Mouse (Mus musculus) cerebellum, adult 11-12 months (tissue): ENCODE results near the gene Efr3b.
A peak's percentile ranks its signal among the peaks of the same experiment; 100 is the strongest.

ENCODE experiments used
- DNase-seq: peaks from one replicate; pipeline ENCODE4 v3.0.0; 2022

The Efr3b gene

GRCm38 (mm10) chr12:4029064-4029463 lies 9.7 kb downstream of the Efr3b start:
- DNase-seq: no peak

DNA sequence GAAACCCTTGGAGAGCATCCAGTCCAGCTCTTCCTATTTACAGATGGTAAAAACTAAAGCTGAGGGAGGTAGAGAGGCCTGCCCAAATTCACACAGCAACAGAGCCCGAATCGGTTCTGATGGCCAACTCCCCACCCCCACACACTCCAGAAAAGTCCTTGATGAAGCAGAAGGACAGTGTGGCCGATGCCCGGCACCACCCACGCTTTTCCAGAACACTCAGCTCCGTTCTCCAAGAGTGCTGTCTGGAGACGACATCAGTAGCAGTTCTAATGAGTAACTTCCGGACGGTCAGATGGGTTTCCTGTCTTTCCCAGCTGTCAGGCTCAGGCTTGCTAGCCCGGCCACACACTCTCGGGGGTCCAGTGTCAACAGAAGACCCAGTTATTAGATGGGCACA lies 10.2 kb downstream of the Efr3b start:
- DNase-seq: peak; percentile 61

DNA sequence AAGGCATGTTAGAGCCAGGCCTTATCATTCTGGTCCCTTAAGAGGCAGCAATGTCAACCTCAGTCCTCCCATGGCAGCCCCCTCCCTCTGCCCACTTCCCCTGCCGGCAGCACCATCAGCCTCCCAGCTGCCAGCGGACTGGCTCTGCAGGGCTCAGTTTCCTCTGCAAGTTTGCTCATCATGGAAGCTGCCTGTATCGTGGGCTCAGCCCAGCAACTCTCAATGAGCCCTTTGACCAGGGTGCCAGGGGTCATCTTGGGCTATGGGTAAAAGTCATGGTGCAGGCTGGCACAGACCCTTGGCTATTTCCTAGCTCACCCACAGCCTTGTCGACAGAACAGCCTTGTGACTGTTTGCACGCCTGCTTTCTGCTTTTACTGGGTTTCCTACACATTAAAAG lies 14.4 kb downstream of the Efr3b start:
- DNase-seq: peak; percentile 17

- peak; percentile 14 for DNase-seq
Measured at GRCm38 (mm10) chr12:4023501-4023900, 15.2 kb downstream of the Efr3b start.

DNA sequence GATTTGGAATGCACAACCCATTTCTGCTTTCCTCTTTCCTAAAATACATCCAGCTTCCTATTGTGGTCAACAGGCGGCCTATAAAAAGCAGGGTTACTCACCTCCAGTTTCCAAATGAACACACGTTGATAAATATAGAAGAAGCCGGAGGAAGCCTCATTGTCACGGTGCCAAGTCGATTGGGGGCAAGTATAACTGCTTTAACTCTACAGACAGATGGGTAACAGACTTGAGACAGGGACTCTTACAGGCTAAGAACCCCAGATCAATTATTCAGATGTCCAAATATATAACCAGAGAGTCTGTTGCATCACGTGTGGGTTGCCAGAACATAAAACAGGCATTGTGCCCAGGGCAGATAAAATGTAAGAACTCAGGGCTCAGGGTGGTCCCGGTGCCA lies 15.9 kb downstream of the Efr3b start:
- peak; percentile 53 for DNase-seq

- DNase-seq: no peak
Measured at GRCm38 (mm10) chr12:4020505-4020904, 18.2 kb downstream of the Efr3b start.

DNA sequence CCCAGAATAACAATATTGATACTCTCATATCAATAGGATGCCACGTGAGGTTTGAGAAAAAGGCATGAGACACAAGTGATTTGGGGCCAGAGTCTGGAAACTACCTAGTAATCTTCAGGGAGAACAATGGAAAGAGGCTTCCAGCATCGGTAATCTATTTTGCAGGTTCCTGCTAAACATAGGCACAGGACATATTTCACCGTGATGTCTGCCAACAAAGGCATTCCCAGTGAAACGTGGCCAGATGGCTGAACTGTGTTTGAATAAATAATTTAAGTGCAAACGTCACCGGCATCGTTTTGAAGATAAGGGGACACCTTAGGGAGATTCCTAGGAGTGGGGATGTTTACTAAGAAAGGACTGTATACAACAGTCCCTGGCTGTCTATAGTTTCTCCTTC lies 22.4 kb downstream of the Efr3b start:
- no peak for DNase-seq

GRCm38 (mm10) chr12:4015741-4016140 lies 23.0 kb downstream of the Efr3b start:
- DNase-seq: no peak

DNA sequence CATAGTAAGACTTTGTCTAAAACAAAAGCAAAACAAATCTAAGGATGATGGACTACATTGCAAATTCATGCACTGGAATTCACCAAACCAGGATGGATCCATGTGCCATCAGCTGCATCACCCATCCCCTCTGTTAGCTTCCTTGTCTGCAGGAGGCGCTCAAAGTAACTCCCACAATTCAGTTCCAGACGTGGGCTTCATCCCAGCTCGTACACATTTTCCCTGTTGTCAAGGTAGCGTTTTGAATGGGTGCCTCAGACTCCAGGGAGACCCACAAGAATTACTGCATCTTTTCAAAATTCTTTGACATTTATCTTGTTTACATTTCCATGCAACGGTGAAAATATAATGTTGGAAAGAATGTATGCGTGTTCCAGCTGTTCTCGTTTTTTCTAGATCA lies 23.5 kb downstream of the Efr3b start:
- no peak for DNase-seq

GRCm38 (mm10) chr12:4011715-4012114 lies 27.0 kb downstream of the Efr3b start:
- no peak for DNase-seq

GRCm38 (mm10) chr12:4011301-4011700 lies 27.4 kb downstream of the Efr3b start:
- no peak for DNase-seq

DNA sequence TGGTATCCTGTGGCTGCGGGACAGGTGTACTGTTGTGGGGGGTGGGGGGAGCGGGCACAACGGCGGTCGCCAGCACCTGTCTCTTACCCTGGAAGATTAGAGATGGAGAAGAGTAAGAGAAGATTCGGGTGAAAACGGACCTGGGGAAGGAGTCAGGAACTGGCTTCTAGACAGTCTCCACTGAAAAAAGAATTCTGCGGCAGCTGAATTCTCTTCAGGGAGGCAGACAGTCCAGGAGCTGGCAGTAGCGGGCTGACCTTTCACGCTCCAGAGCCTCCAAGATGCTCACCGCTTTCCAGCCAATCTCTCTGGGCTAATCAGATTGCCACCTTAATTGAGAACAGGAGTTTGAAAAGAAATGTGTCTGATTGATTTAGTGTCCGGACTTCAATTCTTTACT lies 30.0 kb downstream of the Efr3b start:
- peak; percentile 89 for DNase-seq

DNA sequence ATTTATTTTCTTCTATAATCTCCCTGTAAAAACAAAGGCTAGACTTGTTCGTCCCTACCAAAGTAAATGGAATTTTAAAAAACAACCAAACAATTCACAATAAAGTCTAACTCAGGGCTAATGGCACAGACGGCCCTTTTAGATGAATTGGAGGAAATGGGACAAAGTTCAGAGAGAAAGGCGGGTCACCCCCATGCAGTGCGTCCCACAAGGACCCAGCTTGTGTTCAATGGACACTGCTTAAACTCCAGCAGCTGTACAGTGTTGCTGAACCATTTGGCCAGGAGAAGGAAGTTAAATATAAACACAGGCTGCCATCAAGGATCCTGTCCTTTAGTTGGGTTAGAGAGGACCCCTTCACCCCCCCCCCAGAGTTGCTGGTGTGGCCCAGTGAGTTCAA lies 30.9 kb downstream of the Efr3b start:
- peak; percentile 42 for DNase-seq

DNA sequence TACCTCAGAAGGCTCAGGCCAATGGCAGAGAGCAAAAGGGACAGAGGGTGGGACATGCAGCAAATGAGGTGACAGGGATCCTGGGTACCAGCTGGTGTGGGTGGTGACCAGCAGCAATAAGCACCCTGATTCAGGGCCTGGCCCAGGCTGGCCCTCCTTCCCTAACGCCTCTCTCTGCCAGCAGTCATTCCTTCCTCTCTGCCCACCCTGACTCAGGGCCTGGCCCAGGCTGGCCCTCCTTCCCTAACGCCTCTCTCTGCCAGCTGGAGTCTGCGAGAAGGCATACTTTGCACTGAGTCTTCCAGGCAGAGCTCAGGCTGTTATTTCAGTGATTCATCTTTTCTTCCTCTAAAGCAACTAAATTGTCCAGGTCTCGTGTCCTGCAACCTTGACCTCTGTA lies 31.5 kb downstream of the Efr3b start:
- DNase-seq: peak; percentile 84

GRCm38 (mm10) chr12:4006079-4006478 lies 32.6 kb downstream of the Efr3b start:
- DNase-seq: peak; percentile 93

GRCm38 (mm10) chr12:4004648-4005047 lies 34.1 kb downstream of the Efr3b start:
- no peak for DNase-seq

- peak; percentile 35 for DNase-seq
Measured at GRCm38 (mm10) chr12:4000406-4000805, 38.3 kb downstream of the Efr3b start.

GRCm38 (mm10) chr12:3996749-3997148 lies 42.0 kb downstream of the Efr3b start:
- no peak for DNase-seq

- DNase-seq: no peak
Measured at GRCm38 (mm10) chr12:3991047-3991446, 47.7 kb downstream of the Efr3b start.

- DNase-seq: no peak
Measured at GRCm38 (mm10) chr12:3989943-3990342, 48.8 kb downstream of the Efr3b start.

- peak; percentile 30 for DNase-seq
Measured at GRCm38 (mm10) chr12:3984446-3984845, 54.3 kb downstream of the Efr3b start.

DNA sequence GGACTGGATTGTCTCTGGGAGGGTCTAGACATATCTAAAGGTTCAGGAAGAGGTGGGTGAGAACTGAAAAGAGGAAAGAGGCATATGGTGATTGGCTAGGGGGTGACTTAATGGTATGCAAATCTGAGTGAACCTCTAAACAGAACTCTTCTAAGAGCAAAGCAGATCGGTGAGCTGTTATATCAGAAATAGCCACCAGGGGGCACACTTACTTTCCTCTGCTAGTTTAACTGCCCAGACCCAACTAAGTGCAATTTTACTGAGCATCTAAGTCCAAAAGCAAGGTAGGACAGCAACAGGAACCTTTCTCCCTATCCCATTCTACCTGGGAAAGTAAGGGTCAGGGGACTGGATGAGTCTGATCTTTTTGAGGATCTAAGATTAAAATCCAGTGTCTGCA lies 55.0 kb downstream of the Efr3b start:
- DNase-seq: peak; percentile 74

DNA sequence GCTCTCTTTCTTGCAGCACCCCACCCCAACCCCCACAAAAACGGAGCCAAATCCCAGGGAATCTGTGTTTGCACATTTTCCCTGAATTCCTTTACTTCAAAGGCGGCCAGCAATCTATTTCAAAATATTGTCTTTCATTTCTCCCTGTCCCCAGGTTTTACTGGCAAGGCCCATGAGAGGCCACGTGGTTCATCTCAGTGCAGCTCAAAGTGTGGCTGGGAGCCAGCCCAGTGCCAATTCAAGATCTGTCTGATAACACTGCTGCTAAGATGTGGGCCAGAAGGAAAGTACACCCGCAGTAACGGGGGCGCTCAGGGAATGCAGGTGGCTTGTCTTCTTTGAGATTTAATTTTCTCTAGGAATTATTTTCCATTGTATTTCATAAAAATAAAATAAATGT lies 56.5 kb downstream of the Efr3b start:
- DNase-seq: peak; percentile 83

GRCm38 (mm10) chr12:3981350-3982131 lies 57.2 kb downstream of the Efr3b start:
- peak; percentile 88 for DNase-seq

- no peak for DNase-seq
Measured at GRCm38 (mm10) chr12:3980991-3981349, 57.7 kb downstream of the Efr3b start.
